Mouse (Mus musculus) lung, postnatal 0 days (tissue): ENCODE results near the gene Rnf8. TPM values are rescaled to one million over a fixed set of nuclear protein-coding genes. Genes with fewer than 3 reads are reported as not detected.
A peak's percentile ranks its signal among the peaks of the same experiment; 100 is the strongest.

ENCODE experiments used
- ATAC-seq: fragments of 200-750 bp; cut with Nextera tagmentation; 2 replicates; pipeline ENCODE4 v1.8.0; 2017; ENCODE audit warnings: moderate library complexity
- DNase-seq: peaks from one replicate; pipeline ENCODE4 v3.0.0-alpha.2; 2016; ENCODE audit warnings: low spot score
- H3K27ac ChIP-seq: fragments of 300-500 bp; sonication (generic); 2 replicates; pipeline ENCODE4 v1.5.1; 2014; ENCODE audit warnings: antibody characterized with exemption, mild to moderate bottlenecking, low read length, mixed read lengths
- H3K27me3 ChIP-seq: fragments of 300-500 bp; sonication (generic); replicated peaks from 2 replicates; pipeline ENCODE4 v1.6.1; 2014; ENCODE audit warnings: low read length, mixed read lengths; ENCODE audit not compliant: insufficient read depth
- H3K36me3 ChIP-seq: fragments of 300-500 bp; sonication (generic); 2 replicates; pipeline ENCODE4 v1.6.1; 2014; ENCODE audit warnings: low read length, mixed read lengths; ENCODE audit not compliant: insufficient read depth
- H3K4me1 ChIP-seq: fragments of 300-500 bp; sonication (generic); 2 replicates; pipeline ENCODE4 v1.6.1; 2014; ENCODE audit warnings: antibody characterized with exemption, low read depth, low read length, mixed read lengths; ENCODE audit not compliant: insufficient read depth
- H3K4me2 ChIP-seq: fragments of 300-500 bp; sonication (generic); replicated peaks from 2 replicates; pipeline ENCODE4 v1.6.1; 2014; ENCODE audit warnings: low read depth, mild to moderate bottlenecking, low read length, moderate library complexity, mixed read lengths
- H3K4me3 ChIP-seq: fragments of 300-500 bp; sonication (generic); 2 replicates; pipeline ENCODE4 v1.5.1; 2014; ENCODE audit warnings: low read depth, low read length
- H3K9ac ChIP-seq: fragments of 300-500 bp; sonication (generic); replicated peaks from 2 replicates; pipeline ENCODE4 v1.6.1; 2014; ENCODE audit warnings: low read depth, mild to moderate bottlenecking
- H3K9me3 ChIP-seq: fragments of 300-500 bp; sonication (generic); 2 replicates; pipeline ENCODE4 v1.6.1; 2016; ENCODE audit warnings: low read length, mixed read lengths
- CTCF ChIP-seq: IDR thresholded peaks from 2 replicates; pipeline ENCODE4 v1.5.1; 2016; ENCODE audit warnings: antibody characterized with exemption, mild to moderate bottlenecking
- EP300 ChIP-seq: IDR thresholded peaks from 2 replicates; pipeline ENCODE4 v1.6.1; 2016; ENCODE audit warnings: antibody characterized with exemption, mild to moderate bottlenecking, control low read depth
- WGBS: fragments of 180-500 bp; shearing (Covaris S2); extraction: QIAGEN DNeasy Blood & Tissue Kit; methylation state at CpG from one replicate; pipeline ENCODE4 v1.1.7; 2014; 5-methylcytosine and 5-hydroxymethylcytosine counted together
- polyA plus RNA-seq: library from polyadenylated mRNA; unstranded; fragments of >200 nt; fragmentation: Nextera tagmentation; extraction: Ambion mirVana; gene quantifications from 2 replicates; pipeline ENCODE4 v1.2.1, GENCODE M21; 2015

The Rnf8 gene
- polyA plus RNA-seq, 1 experiment from 2014 or later: 43.7 TPM

GRCm38 (mm10) chr17:29584306-29584705 lies 30.3 kb upstream of the Rnf8 start:
- Histone ChIP-seq H3K27ac (no peak overlapping the region), H3K9me3 (no peaks in the 10 kb centered on the region), H3K36me3 (no peaks in the 10 kb centered on the region), H3K9ac (no peak overlapping the region), H3K4me3 (no peak overlapping the region), H3K4me2 (no peak overlapping the region), H3K4me1 (no peaks in the 10 kb centered on the region), H3K27me3 (no peaks in the 10 kb centered on the region)
- TF ChIP-seq EP300 (no peak), CTCF (no peak)
- DNase-seq (no peak), ATAC-seq (no peak)
- WGBS: 73% methylated on average over 5 of the region's 5 CpGs

GRCm38 (mm10) chr17:29584737-29585136 lies 29.9 kb upstream of the Rnf8 start:
- Histone ChIP-seq H3K4me3 (no peak overlapping the region), H3K9ac (no peak overlapping the region), H3K36me3 (no peaks in the 10 kb centered on the region), H3K27me3 (no peaks in the 10 kb centered on the region), H3K4me2 (no peak overlapping the region), H3K9me3 (no peaks in the 10 kb centered on the region), H3K27ac (no peak overlapping the region), H3K4me1 (no peaks in the 10 kb centered on the region)
- TF ChIP-seq CTCF (no peak), EP300 (no peak)
- ATAC-seq: no peak
- 74% methylated on average over 3 of the region's 3 CpGs for WGBS
- no peak for DNase-seq

DNA sequence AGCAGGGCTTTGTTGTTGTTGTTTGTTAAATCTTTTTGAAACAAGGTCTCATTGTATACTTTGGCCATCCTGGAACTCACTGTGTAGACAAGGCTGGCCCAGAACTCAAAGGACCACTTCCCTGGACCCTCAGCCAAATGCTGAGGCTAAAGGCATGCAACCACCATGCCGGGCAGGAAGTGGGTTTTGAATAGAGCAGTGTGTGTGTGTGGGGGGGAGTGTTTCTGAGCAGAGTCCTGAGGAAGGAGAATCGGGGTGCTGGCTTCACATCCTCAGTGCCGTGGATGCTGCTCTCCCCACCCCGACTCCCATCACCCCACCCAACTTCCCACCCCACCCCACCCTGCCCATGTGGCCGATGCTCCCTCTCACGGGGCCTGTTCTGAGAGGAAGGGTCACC lies 29.1 kb upstream of the Rnf8 start:
- Histone ChIP-seq H3K9ac (no peak overlapping the region), H3K36me3 (no peaks in the 10 kb centered on the region), H3K27me3 (no peaks in the 10 kb centered on the region), H3K4me3 (no peak overlapping the region), H3K4me1 (no peaks in the 10 kb centered on the region), H3K9me3 (no peaks in the 10 kb centered on the region), H3K4me2 (no peak overlapping the region), H3K27ac (no peak overlapping the region)
- ATAC-seq (no peak), DNase-seq (no peak)
- WGBS: 84% methylated on average over 5 of the region's 6 CpGs
- TF ChIP-seq EP300 (no peak), CTCF (no peak)

DNA sequence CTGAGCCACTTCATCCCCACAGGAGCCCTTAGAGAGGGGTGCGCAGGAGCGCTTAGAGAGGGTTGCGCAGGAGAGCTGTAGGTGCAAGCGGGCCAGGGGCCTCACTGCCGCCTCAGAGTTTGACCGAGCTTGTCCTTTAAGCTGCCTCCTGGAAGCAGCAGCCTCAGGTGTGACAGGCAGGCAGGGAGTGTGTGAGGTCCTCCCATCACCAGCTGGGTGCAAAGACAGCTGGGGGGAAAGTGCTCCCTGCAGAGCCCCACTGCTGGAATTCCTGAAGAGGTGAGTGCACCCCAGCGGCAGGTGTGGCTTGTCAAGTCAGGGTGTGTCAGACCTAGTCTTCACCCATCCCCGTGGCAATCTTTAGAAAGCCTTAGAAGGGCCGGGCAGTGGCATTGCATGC lies 27.7 kb upstream of the Rnf8 start:
- Histone ChIP-seq H3K9me3 (no peaks in the 10 kb centered on the region), H3K4me1 (no peaks in the 10 kb centered on the region), H3K9ac (no peak overlapping the region), H3K27ac (no peak overlapping the region), H3K4me2 (no peak overlapping the region), H3K4me3 (no peak overlapping the region), H3K27me3 (no peaks in the 10 kb centered on the region), H3K36me3 (no peaks in the 10 kb centered on the region)
- DNase-seq (no peak), ATAC-seq (no peak)
- TF ChIP-seq EP300 (no peak), CTCF (no peak)
- 70% methylated on average over 9 of the region's 9 CpGs for WGBS

- TF ChIP-seq EP300: no peak
- peak; percentile 34 for TF ChIP-seq CTCF
- H3K27me3 ChIP-seq: no peaks in the 10 kb centered on the region
- WGBS: 47% methylated on average over 11 of the region's 11 CpGs
- H3K36me3 ChIP-seq: no peaks in the 10 kb centered on the region
- no peaks in the 10 kb centered on the region for H3K4me1 ChIP-seq
- no peak overlapping the region for H3K27ac ChIP-seq
- DNase-seq (peak; percentile 65), ATAC-seq (peak; percentile 79)
- no peak overlapping the region for H3K9ac ChIP-seq
- no peak overlapping the region for H3K4me2 ChIP-seq
- no peaks in the 10 kb centered on the region for H3K9me3 ChIP-seq
- no peak overlapping the region for H3K4me3 ChIP-seq
These were observed 25.2 kb upstream of the Rnf8 start for GRCm38 (mm10) chr17:29589221-29589898.

DNA sequence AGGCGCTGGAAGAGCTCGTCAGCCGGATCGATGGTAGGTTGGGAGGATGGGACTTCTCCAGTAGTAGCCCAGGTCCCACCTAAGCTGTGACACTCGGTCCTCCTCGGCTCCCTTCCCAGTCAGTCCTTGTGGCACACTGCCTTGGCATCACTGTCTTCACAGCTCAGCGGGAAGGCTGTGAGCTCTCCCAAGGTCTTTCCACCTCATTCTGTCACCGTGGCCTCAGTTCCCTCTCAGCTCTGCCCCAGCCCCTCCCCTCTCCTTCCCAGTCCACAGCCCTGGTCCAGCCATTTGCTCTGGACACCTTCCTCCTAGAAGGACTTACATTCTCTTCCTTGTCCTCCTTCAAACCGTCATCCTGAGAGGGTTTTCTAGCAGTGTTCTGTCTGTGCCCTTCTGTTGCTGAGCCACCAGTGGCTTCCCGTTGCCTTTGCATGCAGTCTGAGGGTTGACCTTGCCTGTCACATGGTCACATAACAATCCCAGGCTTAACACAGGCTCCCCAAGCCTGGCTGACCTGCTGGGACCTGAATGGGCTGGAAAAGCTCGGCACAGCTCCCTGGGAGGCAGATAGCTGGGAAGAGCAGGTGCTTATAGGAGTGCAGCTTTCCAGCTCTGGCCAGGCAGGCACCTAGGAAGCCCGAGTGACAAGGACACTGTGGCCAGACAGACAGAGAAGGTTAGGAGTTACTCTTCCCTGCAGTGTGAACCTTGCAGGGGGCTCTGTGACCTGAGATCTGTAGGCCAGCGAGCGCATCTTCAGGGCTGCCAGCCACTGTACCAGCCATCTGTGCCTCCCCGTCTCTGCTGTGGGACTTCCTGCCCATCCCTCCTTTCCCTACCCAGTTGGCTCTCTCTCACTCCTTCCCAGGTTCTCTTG lies 18.5 kb upstream of the Rnf8 start:
- Histone ChIP-seq H3K4me3 (no peak overlapping the region), H3K27ac (no peak overlapping the region), H3K4me1 (no peaks in the 10 kb centered on the region; the same call in 1 of the 2 replicates), H3K36me3 (no peaks in the 10 kb centered on the region), H3K4me2 (no peak overlapping the region), H3K9ac (no peak overlapping the region), H3K27me3 (no peaks in the 10 kb centered on the region), H3K9me3 (no peaks in the 10 kb centered on the region)
- TF ChIP-seq CTCF (no peak), EP300 (no peak)
- ATAC-seq (no peak), DNase-seq (no peak)
- 86% methylated on average over 15 of the region's 15 CpGs for WGBS
